Mouse (Mus musculus): ENCODE measurements around the gene Ankzf1.

The Ankzf1 gene

GRCm38 (mm10) chr1:75187914-75188483 lies 4.0 kb upstream of the Ankzf1 start:
- in situ Hi-C loops (cut with MseI, MboI) = no loop called here

- in situ Hi-C loops (cut with MseI, MboI) = no loop called here
Observed at GRCm38 (mm10) chr1:75190577-75190976, 1.4 kb upstream of the Ankzf1 start.

- in situ Hi-C loops (cut with MseI, MboI) = no loop called here
Observed at GRCm38 (mm10) chr1:75191258-75191621, 711 bp upstream of the Ankzf1 start.

GRCm38 (mm10) chr1:75192452-75192851 lies 501 bp downstream of the Ankzf1 start:
- in situ Hi-C loops (cut with MseI, MboI) = no loop called here

- in situ Hi-C loops (cut with MseI, MboI) = no loop called here
Observed at GRCm38 (mm10) chr1:75201236-75201635, 9.3 kb downstream of the Ankzf1 start.

GRCm38 (mm10) chr1:75208967-75209678 lies 17.2 kb downstream of the Ankzf1 start:
- in situ Hi-C loops (cut with MseI, MboI) = no loop called here

- in situ Hi-C loops (cut with MseI, MboI) = no loop called here
Observed at GRCm38 (mm10) chr1:75210136-75211087, 18.5 kb downstream of the Ankzf1 start, which contains the start of the genes Glb1l and Stk16. Glb1l (minus strand) TSS chr1:75210813. Stk16 (plus strand) TSS chr1:75210838.

- in situ Hi-C loops (cut with MseI, MboI) = no loop called here
Observed at GRCm38 (mm10) chr1:75211141-75211708, 19.3 kb downstream of the Ankzf1 start.

- in situ Hi-C loops (cut with MseI, MboI) = no loop called here
Observed at GRCm38 (mm10) chr1:75212542-75212941, 20.6 kb downstream of the Ankzf1 start.

GRCm38 (mm10) chr1:75213096-75213495 lies 21.1 kb downstream of the Ankzf1 start:
- in situ Hi-C loops (cut with MseI, MboI) = no loop called here

- in situ Hi-C loops (cut with MseI, MboI) = no loop called here
Observed at GRCm38 (mm10) chr1:75214442-75214841, 22.5 kb downstream of the Ankzf1 start.

- in situ Hi-C loops (cut with MseI, MboI) = no loop called here
Observed at GRCm38 (mm10) chr1:75214886-75215285, 22.9 kb downstream of the Ankzf1 start.

GRCm38 (mm10) chr1:75215785-75216184 lies 23.8 kb downstream of the Ankzf1 start:
- in situ Hi-C loops (cut with MseI, MboI) = no loop called here

GRCm38 (mm10) chr1:75216797-75217585 lies 25.0 kb downstream of the Ankzf1 start:
- in situ Hi-C loops (cut with MseI, MboI) = no loop called here

GRCm38 (mm10) chr1:75217893-75218226 lies 25.9 kb downstream of the Ankzf1 start:
- in situ Hi-C loops (cut with MseI, MboI) = no loop called here

GRCm38 (mm10) chr1:75218227-75219001 lies 26.5 kb downstream of the Ankzf1 start:
- in situ Hi-C loops (cut with MseI, MboI) = no loop called here

GRCm38 (mm10) chr1:75219078-75219477 lies 27.1 kb downstream of the Ankzf1 start:
- in situ Hi-C loops (cut with MseI, MboI) = no loop called here

- in situ Hi-C loops (cut with MseI, MboI) = no loop called here
Observed at GRCm38 (mm10) chr1:75219531-75219930, 27.6 kb downstream of the Ankzf1 start, which contains the start of gene Tuba4a. Tuba4a (minus strand) TSS chr1:75219865.

- in situ Hi-C loops (cut with MseI, MboI) = no loop called here
Observed at GRCm38 (mm10) chr1:75221538-75221937, 29.6 kb downstream of the Ankzf1 start.

GRCm38 (mm10) chr1:75222926-75223325 lies 31.0 kb downstream of the Ankzf1 start:
- in situ Hi-C loops (cut with MseI, MboI) = no loop called here

All from mouse trophoblast stem cell (cell line).